Mouse (Mus musculus) neutrophil, adult 83 days (primary cell): ENCODE results near the gene Kpna6. TPM values are rescaled to one million over a fixed set of nuclear protein-coding genes. Genes with fewer than 3 reads are reported as not detected.

Experiments
- total RNA-seq, 2 experiments: library from RNA; stranded (reverse); gene quantifications; one replicate each; pipeline ENCODE4 v1.2.4; 2023

Kpna6 gene
- total RNA-seq, result 10 to 100 TPM; 24.2 to 25.3 TPM

DNA sequence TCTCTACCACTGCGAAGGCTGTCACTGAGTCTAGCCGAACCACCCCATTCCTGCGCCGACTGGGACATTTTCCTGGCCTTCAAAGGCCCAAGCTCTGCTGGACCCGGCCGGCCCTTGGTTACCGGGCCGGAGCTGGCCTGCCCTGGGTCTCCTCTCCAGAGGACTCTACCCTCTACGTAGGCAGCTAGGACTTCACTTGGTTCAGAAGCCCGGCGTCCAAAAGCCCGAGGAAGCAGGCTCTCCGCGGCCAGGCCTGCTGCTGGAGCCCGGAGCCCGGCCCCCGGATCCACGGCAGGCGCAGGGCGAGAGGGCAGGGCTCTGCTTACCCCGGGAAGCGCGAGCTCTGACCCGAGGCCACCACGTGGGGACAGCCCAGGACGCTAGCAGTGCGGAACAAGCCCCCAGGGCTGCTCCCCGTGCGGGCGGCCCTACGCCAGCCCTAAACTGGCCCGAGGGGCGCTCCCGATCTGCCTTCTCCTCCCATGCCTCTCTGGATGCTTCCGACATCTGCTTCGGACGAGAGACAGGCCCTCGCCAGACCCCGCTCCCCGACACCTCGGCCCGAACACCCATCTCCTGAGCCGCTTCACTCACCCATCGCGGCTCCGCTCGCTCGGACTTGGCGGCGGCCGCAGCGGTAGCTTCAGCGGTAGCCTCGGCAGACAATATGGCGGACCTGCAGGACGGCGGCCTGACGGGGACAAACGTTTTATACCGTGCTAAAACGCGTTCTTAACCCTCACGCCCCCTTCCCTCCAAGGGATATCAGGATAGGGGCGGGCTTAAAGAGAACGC lies at the start of gene Kpna6:
TSS of gene Kpna6 (minus strand) at position 685 of the 795 bp plus-strand sequence.

DNA sequence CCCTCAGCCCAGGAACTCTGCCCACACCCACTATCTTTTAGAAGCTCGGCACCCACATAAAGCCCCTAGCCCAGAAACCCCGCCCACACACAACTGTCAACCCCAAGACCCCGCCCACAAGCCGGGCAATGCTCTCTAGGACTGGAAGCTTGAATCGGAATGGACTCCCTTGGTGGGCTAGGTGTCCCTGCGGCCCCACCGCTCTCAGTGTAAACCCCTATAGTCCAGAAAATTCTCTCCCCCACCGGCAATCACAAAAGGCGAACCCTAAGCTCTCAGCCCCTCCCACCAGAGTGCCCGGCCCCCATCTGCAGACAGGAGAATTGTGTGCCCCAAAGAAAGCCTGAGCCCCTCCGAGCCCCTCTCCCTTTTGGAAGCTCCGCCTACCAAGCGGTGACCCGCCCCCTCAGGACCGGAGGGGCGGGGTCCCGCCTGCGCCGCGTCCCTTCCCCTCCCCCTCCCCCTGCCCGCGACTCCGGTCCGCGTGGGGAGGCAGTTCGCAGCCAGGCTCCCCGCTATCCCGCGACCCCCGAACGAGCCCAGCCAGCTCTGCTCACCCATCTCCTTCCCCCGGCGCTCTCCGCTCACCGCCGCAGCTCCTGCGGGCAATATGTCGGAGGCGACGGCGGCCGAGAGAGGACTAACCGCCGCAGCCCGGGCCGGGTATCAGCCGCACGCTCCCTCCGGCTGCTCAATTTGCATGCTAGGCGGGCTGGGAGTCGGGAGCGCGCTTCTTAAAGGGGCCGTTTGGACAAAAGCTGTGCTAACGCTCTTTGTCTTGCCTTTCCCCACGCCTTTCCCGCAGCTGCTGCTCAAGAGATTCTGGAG lies 23.8 kb upstream of the Kpna6 start, which contains the start of gene Tmem39b:
TSS of gene Tmem39b (minus strand) at position 681 of the 828 bp plus-strand sequence.

GRCm38 (mm10) chr4:129640638-129641467 lies 31.7 kb downstream of the Kpna6 start, which contains the start of gene Txlna:
Gene Txlna (minus strand): TSS chr4:129641065.

DNA sequence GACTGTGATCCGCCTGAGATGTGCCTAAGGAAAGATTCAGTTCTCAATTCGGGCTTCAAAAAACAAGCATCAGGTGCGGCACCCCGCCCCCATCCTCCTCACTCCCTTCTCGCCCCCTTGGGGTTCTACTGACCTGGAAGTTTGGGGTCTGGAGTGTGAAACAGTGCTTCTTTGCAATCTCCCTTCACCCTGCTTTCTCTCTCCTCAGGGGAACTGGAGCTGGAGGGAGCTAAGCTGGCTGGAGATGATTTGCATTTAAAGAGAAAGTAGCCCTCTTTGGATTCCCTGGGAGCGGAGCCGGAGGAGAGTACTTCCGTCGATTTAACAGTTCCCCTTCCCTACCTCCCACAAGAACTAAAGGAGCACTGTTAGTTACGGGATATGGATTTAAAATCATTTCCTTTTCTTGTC lies 48.9 kb downstream of the Kpna6 start, which contains the start of gene Ccdc28b:
TSS of gene Ccdc28b (minus strand) at position 267 of the 411 bp plus-strand sequence.

DNA sequence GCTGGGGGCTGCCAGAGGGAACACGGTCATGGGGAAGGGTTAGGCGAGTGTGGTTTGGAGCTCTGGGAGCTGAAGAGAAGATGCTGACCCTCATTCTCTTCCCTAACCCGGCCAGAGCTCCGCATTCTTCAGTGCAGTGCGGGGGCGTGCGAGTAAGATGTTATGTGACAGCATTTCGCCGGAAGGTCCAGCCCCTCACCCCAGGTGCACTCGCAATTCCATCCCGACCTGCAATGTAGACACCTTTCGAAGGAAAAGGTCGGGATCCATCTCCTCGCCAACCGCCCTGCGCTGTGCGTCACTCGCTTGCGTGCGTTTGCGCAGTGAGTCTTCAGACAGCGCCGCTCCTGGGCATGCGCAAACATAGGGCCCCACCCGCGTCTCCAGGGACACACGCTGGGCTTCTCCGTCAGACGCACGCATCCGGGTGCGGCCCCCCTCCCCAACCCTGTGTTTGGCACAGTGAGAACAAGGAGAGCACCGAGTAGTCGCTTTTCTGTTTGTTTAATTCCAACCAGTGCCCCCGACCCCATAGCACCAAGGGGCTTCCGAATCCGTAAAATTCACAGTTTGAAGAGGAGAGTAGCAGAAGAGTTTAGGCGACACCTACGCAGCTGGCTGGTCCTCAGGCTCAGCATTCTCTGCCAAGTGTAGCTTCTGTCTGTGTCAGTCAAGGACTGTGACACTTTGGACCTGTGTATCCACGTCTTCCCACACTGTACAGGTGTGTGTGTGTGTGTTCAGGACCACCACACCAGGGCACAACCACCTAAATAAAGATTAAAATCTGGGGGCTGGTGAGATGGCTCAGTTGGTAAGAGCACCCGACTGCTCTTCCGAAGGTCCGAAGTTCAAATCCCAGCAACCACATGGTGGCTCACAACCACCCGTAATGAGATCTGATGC lies 53.5 kb downstream of the Kpna6 start, which contains the start of gene Iqcc:
TSS of gene Iqcc (minus strand) at position 314 of the 906 bp plus-strand sequence.

GRCm38 (mm10) chr4:129614093-129614492 lies 58.5 kb downstream of the Kpna6 start, which contains the start of gene Dcdc2b:
Gene Dcdc2b (minus strand): TSS chr4:129614257.

GRCm38 (mm10) chr4:129600233-129601158 lies 72.1 kb downstream of the Kpna6 start, which contains the start of the genes Eif3i and Tmem234:
Gene Eif3i (minus strand): TSS chr4:129600648.
Gene Tmem234 (plus strand): TSS chr4:129600668.

Other genes starting within 250 kb of the Kpna6 start
- not detected for gene Zbtb8b, start 231.9 kb downstream of the Kpna6 start, total RNA-seq
- gene Bsdc1, start 211.2 kb downstream of the Kpna6 start, total RNA-seq, result 10 to 100 TPM; 73.9 to 76.4 TPM
- gene Tssk3, start 181.7 kb downstream of the Kpna6 start, total RNA-seq, result not detected
- gene Fam229a, start 181.6 kb downstream of the Kpna6 start, total RNA-seq, result not detected
- 10 to 100 TPM; 73.7 to 85.8 TPM for gene Marcksl1, start 159.2 kb downstream of the Kpna6 start, total RNA-seq
- 10 to 100 TPM; 68.9 to 73.8 TPM for gene Hdac1, start 130.1 kb downstream of the Kpna6 start, total RNA-seq
- 1 to 10 TPM; 1.3 TPM for gene Lck, start 99.1 kb downstream of the Kpna6 start, total RNA-seq
- gene Fam167b, start 94.2 kb downstream of the Kpna6 start, total RNA-seq, result not detected
- 10 to 100 TPM; 76.4 to 85.4 TPM for gene Eif3i, start 72.1 kb downstream of the Kpna6 start, total RNA-seq
- 10 to 100 TPM; 78.3 to 78.5 TPM for gene Tmem234, start 72.1 kb downstream of the Kpna6 start, total RNA-seq
- gene Dcdc2b, start 58.5 kb downstream of the Kpna6 start, total RNA-seq, result not detected
- gene Iqcc, start 53.7 kb downstream of the Kpna6 start, total RNA-seq, result 10 to 100 TPM in 1 of 2 experiments, 1 to 10 TPM in 1; 7.5 to 13.6 TPM
- 10 to 100 TPM; 36.0 to 41.1 TPM for gene Ccdc28b, start 48.8 kb downstream of the Kpna6 start, total RNA-seq
- 10 to 100 TPM; 35.2 to 37.9 TPM for gene Txlna, start 31.7 kb downstream of the Kpna6 start, total RNA-seq
- 1 to 10 TPM; 8.2 to 8.7 TPM for gene Tmem39b, start 24.1 kb upstream of the Kpna6 start, total RNA-seq
- gene Khdrbs1, start 69.5 kb upstream of the Kpna6 start, total RNA-seq, result 10 to 100 TPM; 73.2 to 73.4 TPM
- gene Ptp4a2, start 138.5 kb upstream of the Kpna6 start, total RNA-seq, result 100 to 1,000 TPM; 150 to 170 TPM